Mouse (Mus musculus): Measurements from ENCODE around the gene Olfr331. TPM values are rescaled to one million over a fixed set of nuclear protein-coding genes. Genes with fewer than 3 reads are reported as not detected.
"Not testable (repeated sequence)": the region's sequence is repeated elsewhere in the genome, so short reads cannot be mapped to it uniquely, and the experiment has no call there.

Olfr331 gene
- not detected in 2 replicates for polyA plus RNA-seq (2014; fragmentation: Nextera tagmentation; extraction: Ambion mirVana)

- H3K36me3 ChIP-seq (ENCODE audit: control insufficient read depth, insufficient read depth, low read length); H3K4me2 ChIP-seq (ENCODE audit: low read depth); H3K27me3 ChIP-seq (ENCODE audit: control insufficient read depth, insufficient read depth, low read length); H3K9me3 ChIP-seq (ENCODE audit: control insufficient read depth, low read length); H3K4me1 ChIP-seq (ENCODE audit: control insufficient read depth, insufficient read depth, low read length); H3K9ac ChIP-seq (ENCODE audit: low read length); H3K27ac ChIP-seq (ENCODE audit: low read depth, low read length); ATAC-seq (ENCODE audit: insufficient read depth, low FRiP score, low TSS enrichment); DNase-seq (ENCODE audit: low spot score); H3K4me3 ChIP-seq (ENCODE audit: low read depth, low read length): not testable (repeated sequence)
Observed at GRCm38 (mm10) chr11:58502472-58502871, at the start of gene Olfr331. TSS of gene Olfr331 (minus strand) at chr11:58502572.

DNA sequence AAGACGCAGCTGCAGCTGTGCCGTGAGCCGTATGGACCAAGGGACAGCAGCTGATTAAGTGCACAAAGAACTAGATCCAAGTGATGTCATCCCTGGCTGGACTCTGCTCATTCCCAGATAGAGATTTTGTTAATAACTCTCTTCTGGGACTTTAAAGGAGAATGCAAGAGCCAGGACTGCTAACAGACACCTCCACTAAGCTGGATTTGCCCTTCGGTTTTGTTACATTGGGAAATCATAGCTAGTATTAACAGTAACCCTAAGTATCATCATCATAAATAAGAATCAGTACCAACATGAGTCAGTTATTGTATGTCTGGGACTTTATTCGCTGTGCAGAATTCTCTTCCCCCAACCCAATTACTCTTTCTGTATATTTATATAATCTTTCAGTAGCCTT lies 44.0 kb upstream of the Olfr331 start, which contains the start of gene Olfr329-ps:
Gene Olfr329-ps (minus strand): TSS at position 101 of the 400 bp plus-strand sequence.
- Histone ChIP-seq H3K9ac (ENCODE audit: low read length) (no peak within 1 kb of the TSS), H3K4me3 (ENCODE audit: low read depth, low read length) (no peak within 1 kb of the TSS), H3K27me3 (ENCODE audit: control insufficient read depth, insufficient read depth, low read length) (no peaks in the 10 kb centered on the region), H3K36me3 (ENCODE audit: control insufficient read depth, insufficient read depth, low read length) (no peaks in the 10 kb centered on the region), H3K4me2 (ENCODE audit: low read depth) (no peak within 1 kb of the TSS), H3K9me3 (ENCODE audit: control insufficient read depth, low read length) (no peaks in the 10 kb centered on the region), H3K27ac (ENCODE audit: low read depth, low read length) (no peak within 1 kb of the TSS), H3K4me1 (ENCODE audit: control insufficient read depth, insufficient read depth, low read length) (no peaks in the 10 kb centered on the region)
- WGBS, result 88% methylated on average over 5 of the region's 5 CpGs
- ATAC-seq (ENCODE audit: insufficient read depth, low FRiP score, low TSS enrichment), result no peak
- no peak for DNase-seq (ENCODE audit: low spot score)

DNA sequence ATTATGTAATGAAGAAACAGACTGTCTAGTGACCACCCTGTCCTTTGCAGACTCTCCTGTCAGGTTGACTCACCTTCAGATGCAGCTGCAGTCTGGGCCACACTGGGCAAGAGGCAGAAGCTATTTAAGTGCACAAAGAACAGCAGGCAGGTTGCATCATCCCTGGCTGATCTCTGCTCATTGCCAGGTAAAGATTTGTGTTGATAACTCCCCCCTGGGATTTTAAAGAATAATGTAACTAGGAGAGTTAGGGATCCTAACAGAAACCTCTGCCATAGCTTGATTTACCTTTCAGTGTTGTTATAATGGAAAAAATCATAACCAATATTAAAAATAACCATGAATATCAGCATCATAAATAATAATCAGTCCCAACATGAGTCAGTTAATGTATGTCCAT lies 32.4 kb upstream of the Olfr331 start, which contains the start of gene Olfr330:
Gene Olfr330 (minus strand): TSS at position 101 of the 400 bp plus-strand sequence.
- H3K4me1 ChIP-seq (ENCODE audit: control insufficient read depth, insufficient read depth, low read length); H3K36me3 ChIP-seq (ENCODE audit: control insufficient read depth, insufficient read depth, low read length); H3K4me3 ChIP-seq (ENCODE audit: low read depth, low read length); H3K9ac ChIP-seq (ENCODE audit: low read length); DNase-seq (ENCODE audit: low spot score); H3K27ac ChIP-seq (ENCODE audit: low read depth, low read length); ATAC-seq (ENCODE audit: insufficient read depth, low FRiP score, low TSS enrichment); H3K9me3 ChIP-seq (ENCODE audit: control insufficient read depth, low read length); H3K4me2 ChIP-seq (ENCODE audit: low read depth); H3K27me3 ChIP-seq (ENCODE audit: control insufficient read depth, insufficient read depth, low read length): not testable (repeated sequence)

- 96% methylated on average over 7 of the region's 9 CpGs for WGBS
- H3K27ac ChIP-seq (ENCODE audit: low read depth, low read length); DNase-seq (ENCODE audit: low spot score); H3K4me3 ChIP-seq (ENCODE audit: low read depth, low read length); H3K9me3 ChIP-seq (ENCODE audit: control insufficient read depth, low read length); ATAC-seq (ENCODE audit: insufficient read depth, low FRiP score, low TSS enrichment); H3K27me3 ChIP-seq (ENCODE audit: control insufficient read depth, insufficient read depth, low read length); H3K4me2 ChIP-seq (ENCODE audit: low read depth); H3K4me1 ChIP-seq (ENCODE audit: control insufficient read depth, insufficient read depth, low read length); H3K9ac ChIP-seq (ENCODE audit: low read length); H3K36me3 ChIP-seq (ENCODE audit: control insufficient read depth, insufficient read depth, low read length): not testable (repeated sequence)
Observed at GRCm38 (mm10) chr11:58519756-58520155, 17.4 kb upstream of the Olfr331 start.

DNA sequence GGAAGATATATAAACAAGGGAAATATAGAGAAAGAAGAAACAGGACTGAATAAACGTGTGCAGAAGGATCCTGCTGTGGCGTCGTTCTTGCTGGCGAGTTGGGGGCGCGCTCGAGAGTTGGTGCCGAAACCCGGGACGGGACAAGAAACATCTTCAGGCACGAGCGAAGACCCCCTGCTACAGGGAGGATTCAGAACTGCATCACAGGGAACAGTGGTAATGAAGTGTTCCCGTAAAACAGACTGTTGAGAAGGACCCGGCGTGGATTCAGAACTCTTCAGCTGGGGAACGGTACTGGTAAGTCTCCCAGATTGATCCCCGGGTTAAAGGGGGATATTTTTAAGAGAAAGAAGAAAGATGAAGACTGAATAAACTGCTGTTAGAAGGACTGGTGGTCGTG lies 16.5 kb upstream of the Olfr331 start:
- not testable (repeated sequence) for H3K9ac ChIP-seq (ENCODE audit: low read length); H3K27ac ChIP-seq (ENCODE audit: low read depth, low read length); H3K27me3 ChIP-seq (ENCODE audit: control insufficient read depth, insufficient read depth, low read length); H3K4me3 ChIP-seq (ENCODE audit: low read depth, low read length); DNase-seq (ENCODE audit: low spot score); H3K4me2 ChIP-seq (ENCODE audit: low read depth); H3K9me3 ChIP-seq (ENCODE audit: control insufficient read depth, low read length); ATAC-seq (ENCODE audit: insufficient read depth, low FRiP score, low TSS enrichment); H3K4me1 ChIP-seq (ENCODE audit: control insufficient read depth, insufficient read depth, low read length); H3K36me3 ChIP-seq (ENCODE audit: control insufficient read depth, insufficient read depth, low read length)
- WGBS, result 92% methylated on average over 17 of the region's 18 CpGs

GRCm38 (mm10) chr11:58509058-58509457 lies 6.7 kb upstream of the Olfr331 start:
- not testable (repeated sequence) for H3K9ac ChIP-seq (ENCODE audit: low read length); H3K4me1 ChIP-seq (ENCODE audit: control insufficient read depth, insufficient read depth, low read length); H3K4me2 ChIP-seq (ENCODE audit: low read depth); H3K9me3 ChIP-seq (ENCODE audit: control insufficient read depth, low read length); H3K27me3 ChIP-seq (ENCODE audit: control insufficient read depth, insufficient read depth, low read length); DNase-seq (ENCODE audit: low spot score); H3K4me3 ChIP-seq (ENCODE audit: low read depth, low read length); ATAC-seq (ENCODE audit: insufficient read depth, low FRiP score, low TSS enrichment); H3K27ac ChIP-seq (ENCODE audit: low read depth, low read length); H3K36me3 ChIP-seq (ENCODE audit: control insufficient read depth, insufficient read depth, low read length)
- WGBS, result 88% methylated on average over 19 of the region's 19 CpGs

- Histone ChIP-seq H3K9me3 (ENCODE audit: control insufficient read depth, low read length) (no peaks in the 10 kb centered on the region), H3K27ac (ENCODE audit: low read depth, low read length) (no peak overlapping the region), H3K27me3 (ENCODE audit: control insufficient read depth, insufficient read depth, low read length) (no peaks in the 10 kb centered on the region), H3K36me3 (ENCODE audit: control insufficient read depth, insufficient read depth, low read length) (no peaks in the 10 kb centered on the region), H3K9ac (ENCODE audit: low read length) (no peak overlapping the region), H3K4me2 (ENCODE audit: low read depth) (no peak overlapping the region), H3K4me1 (ENCODE audit: control insufficient read depth, insufficient read depth, low read length) (no peaks in the 10 kb centered on the region), H3K4me3 (ENCODE audit: low read depth, low read length) (no peak overlapping the region)
- ATAC-seq (ENCODE audit: insufficient read depth, low FRiP score, low TSS enrichment) (no peak), DNase-seq (ENCODE audit: low spot score) (no peak)
- 66% methylated on average over 3 of the region's 3 CpGs for WGBS
Observed at GRCm38 (mm10) chr11:58499290-58499689, 3.1 kb downstream of the Olfr331 start.

- no peak overlapping the region for H3K4me3 ChIP-seq (ENCODE audit: low read depth, low read length)
- 87% methylated on average over 9 of the region's 9 CpGs for WGBS
- DNase-seq (ENCODE audit: low spot score) (no peak), ATAC-seq (ENCODE audit: insufficient read depth, low FRiP score, low TSS enrichment) (no peak)
- no peaks in the 10 kb centered on the region for H3K4me1 ChIP-seq (ENCODE audit: control insufficient read depth, insufficient read depth, low read length)
- H3K27me3 ChIP-seq (ENCODE audit: control insufficient read depth, insufficient read depth, low read length), result no peaks in the 10 kb centered on the region
- no peak overlapping the region for H3K9ac ChIP-seq (ENCODE audit: low read length)
- no peak overlapping the region for H3K4me2 ChIP-seq (ENCODE audit: low read depth)
- no peaks in the 10 kb centered on the region for H3K9me3 ChIP-seq (ENCODE audit: control insufficient read depth, low read length)
- no peak overlapping the region for H3K27ac ChIP-seq (ENCODE audit: low read depth, low read length)
- H3K36me3 ChIP-seq (ENCODE audit: control insufficient read depth, insufficient read depth, low read length), result no peaks in the 10 kb centered on the region
Observed at GRCm38 (mm10) chr11:58498761-58499160, 3.6 kb downstream of the Olfr331 start.

GRCm38 (mm10) chr11:58492455-58492854 lies 9.9 kb downstream of the Olfr331 start, which contains the start of gene Olfr332:
TSS of gene Olfr332 (minus strand) at chr11:58492555.
- H3K36me3 ChIP-seq (ENCODE audit: control insufficient read depth, insufficient read depth, low read length), result no peaks in the 10 kb centered on the region
- H3K4me2 ChIP-seq (ENCODE audit: low read depth), result no peak within 1 kb of the TSS
- WGBS, result 88% methylated on average over 2 of the region's 2 CpGs
- ATAC-seq (ENCODE audit: insufficient read depth, low FRiP score, low TSS enrichment) (no peak), DNase-seq (ENCODE audit: low spot score) (no peak)
- no peaks in the 10 kb centered on the region for H3K4me1 ChIP-seq (ENCODE audit: control insufficient read depth, insufficient read depth, low read length)
- no peaks in the 10 kb centered on the region for H3K9me3 ChIP-seq (ENCODE audit: control insufficient read depth, low read length)
- H3K27ac ChIP-seq (ENCODE audit: low read depth, low read length), result no peak within 1 kb of the TSS
- no peak within 1 kb of the TSS for H3K9ac ChIP-seq (ENCODE audit: low read length)
- H3K27me3 ChIP-seq (ENCODE audit: control insufficient read depth, insufficient read depth, low read length), result no peaks in the 10 kb centered on the region
- no peak within 1 kb of the TSS for H3K4me3 ChIP-seq (ENCODE audit: low read depth, low read length)
